Mouse (Mus musculus): Measurements from ENCODE around the gene Dclre1b. TPM values are rescaled to one million over a fixed set of nuclear protein-coding genes. Genes with fewer than 3 reads are reported as not detected.

Gene Dclre1b
- polyA plus RNA-seq, 1 experiment from 2014 or later = 22.3 TPM

Other genes starting within 250 kb of the Dclre1b start
- gene Syt6, start 234.2 kb downstream of the Dclre1b start, polyA plus RNA-seq (2014; fragmentation: Nextera tagmentation; extraction: Ambion mirVana) = 1.7 and 1.9 TPM in 2 replicates
- gene Atg4a-ps, start 163.4 kb downstream of the Dclre1b start, polyA plus RNA-seq (2014; fragmentation: Nextera tagmentation; extraction: Ambion mirVana) = 0.22 and 0.47 TPM in 2 replicates
- gene Olfml3, start 71.4 kb downstream of the Dclre1b start, polyA plus RNA-seq (2014; fragmentation: Nextera tagmentation; extraction: Ambion mirVana) = 73.3 and 79.1 TPM in 2 replicates
- gene Gm10964, start 70.1 kb downstream of the Dclre1b start, polyA plus RNA-seq (2014; fragmentation: Nextera tagmentation; extraction: Ambion mirVana) = not detected in 2 replicates
- 15.4 and 17.3 TPM in 2 replicates for gene Hipk1, start 17.9 kb downstream of the Dclre1b start, polyA plus RNA-seq (2014; fragmentation: Nextera tagmentation; extraction: Ambion mirVana)
- gene Ap4b1, start 76 bp upstream of the Dclre1b start, polyA plus RNA-seq (2014; fragmentation: Nextera tagmentation; extraction: Ambion mirVana) = 23.9 and 24.9 TPM in 2 replicates
- gene Gm43064, start 129 bp upstream of the Dclre1b start, polyA plus RNA-seq (2014; fragmentation: Nextera tagmentation; extraction: Ambion mirVana) = 0.17 and 0.41 TPM in 2 replicates
- 0.42 and 0.63 TPM in 2 replicates for gene Bcl2l15, start 23.2 kb upstream of the Dclre1b start, polyA plus RNA-seq (2014; fragmentation: Nextera tagmentation; extraction: Ambion mirVana)
- gene Ptpn22, start 50.4 kb upstream of the Dclre1b start, polyA plus RNA-seq (2014; fragmentation: Nextera tagmentation; extraction: Ambion mirVana) = 0.76 and 0.96 TPM in 2 replicates
- 11.0 and 12.0 TPM in 2 replicates for gene Rsbn1, start 104.7 kb upstream of the Dclre1b start, polyA plus RNA-seq (2014; fragmentation: Nextera tagmentation; extraction: Ambion mirVana)
- gene Phtf1, start 158.7 kb upstream of the Dclre1b start, polyA plus RNA-seq (2014; fragmentation: Nextera tagmentation; extraction: Ambion mirVana) = 41.1 and 41.4 TPM in 2 replicates